Mouse (Mus musculus) cerebellum, adult 9-10 months (tissue): ENCODE data around the gene Slc15a3.

Experiments used
- DNase-seq: peaks from one replicate; pipeline ENCODE4 v3.0.0; 2022

Slc15a3 gene

GRCm38 (mm10) chr19:10870676-10871075, 31.1 kb downstream of the Slc15a3 start:
- no peak for DNase-seq

DNA sequence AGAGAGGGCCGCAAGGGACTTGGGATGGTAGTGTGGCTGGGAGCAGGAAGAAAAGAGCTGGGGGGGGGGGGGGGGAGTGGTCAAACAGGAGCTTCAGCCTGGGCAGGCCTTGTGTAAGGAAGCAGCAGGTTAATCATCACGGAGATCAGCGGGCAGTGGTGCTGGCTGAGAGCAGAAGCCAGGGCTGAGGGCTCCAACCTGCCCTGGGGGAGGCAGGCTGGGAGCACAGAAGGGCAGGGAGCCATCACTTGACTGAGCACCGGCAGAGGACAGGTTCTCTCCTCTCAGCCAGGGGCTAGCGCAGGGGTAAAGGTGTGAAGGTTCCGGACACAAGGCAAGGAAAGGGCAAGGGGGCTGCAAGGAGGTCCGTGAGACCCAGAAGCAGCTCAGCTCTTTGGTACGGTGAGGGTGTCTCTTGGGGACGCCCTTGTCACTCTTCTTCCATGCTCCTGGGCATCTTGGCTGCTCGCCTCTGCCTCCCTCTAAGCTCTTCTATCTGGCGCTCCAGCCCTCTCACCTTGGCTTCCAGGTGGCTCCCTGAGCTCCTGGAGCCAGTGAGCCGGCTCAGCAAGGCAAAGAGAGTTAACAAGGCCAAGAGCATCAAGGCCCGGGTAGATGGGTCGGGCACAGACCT, 31.9 kb downstream of the Slc15a3 start:
- DNase-seq, result no peak

GRCm38 (mm10) chr19:10878201-10878837, 38.8 kb downstream of the Slc15a3 start:
- peak; percentile 90 for DNase-seq

- peak; percentile 81 for DNase-seq
Observed at GRCm38 (mm10) chr19:10880085-10880974, 40.8 kb downstream of the Slc15a3 start.

- no peak for DNase-seq
Observed at GRCm38 (mm10) chr19:10880975-10881425, 41.5 kb downstream of the Slc15a3 start.

GRCm38 (mm10) chr19:10881426-10882154, 42.1 kb downstream of the Slc15a3 start, which contains the start of gene Tmem109:
TSS of gene Tmem109 (minus strand) at chr19:10882001.
- DNase-seq, result peak; percentile 96

GRCm38 (mm10) chr19:10892201-10892600, 52.7 kb downstream of the Slc15a3 start:
- DNase-seq, result no peak

- DNase-seq, result peak; percentile 97
Observed at GRCm38 (mm10) chr19:10895016-10895528, 55.5 kb downstream of the Slc15a3 start, which contains the start of gene Prpf19. TSS of gene Prpf19 (plus strand) at chr19:10895231.

GRCm38 (mm10) chr19:10895708-10896107, 56.2 kb downstream of the Slc15a3 start:
- DNase-seq, result no peak

- no peak for DNase-seq
Observed at GRCm38 (mm10) chr19:10896849-10897248, 57.3 kb downstream of the Slc15a3 start.

DNA sequence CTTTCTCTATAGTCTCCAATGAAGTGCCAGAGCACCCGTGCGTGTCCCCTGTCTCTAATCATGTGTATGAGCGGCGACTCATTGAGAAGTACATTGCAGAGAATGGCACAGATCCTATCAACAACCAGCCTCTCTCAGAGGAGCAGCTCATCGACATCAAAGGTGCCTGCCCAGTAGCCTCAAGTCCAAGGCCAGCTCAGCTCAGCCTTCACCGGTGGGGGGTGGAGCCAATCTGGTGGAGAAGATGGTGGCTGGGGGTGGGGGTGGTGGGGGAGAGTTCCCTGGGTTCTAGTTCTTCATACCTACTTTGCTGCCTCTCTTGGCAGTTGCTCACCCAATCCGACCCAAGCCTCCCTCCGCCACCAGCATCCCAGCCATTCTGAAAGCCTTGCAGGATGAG, 58.0 kb downstream of the Slc15a3 start:
- no peak for DNase-seq

GRCm38 (mm10) chr19:10900315-10900714, 60.8 kb downstream of the Slc15a3 start:
- DNase-seq, result no peak

- no peak for DNase-seq
Observed at GRCm38 (mm10) chr19:10901046-10901445, 61.5 kb downstream of the Slc15a3 start.

DNA sequence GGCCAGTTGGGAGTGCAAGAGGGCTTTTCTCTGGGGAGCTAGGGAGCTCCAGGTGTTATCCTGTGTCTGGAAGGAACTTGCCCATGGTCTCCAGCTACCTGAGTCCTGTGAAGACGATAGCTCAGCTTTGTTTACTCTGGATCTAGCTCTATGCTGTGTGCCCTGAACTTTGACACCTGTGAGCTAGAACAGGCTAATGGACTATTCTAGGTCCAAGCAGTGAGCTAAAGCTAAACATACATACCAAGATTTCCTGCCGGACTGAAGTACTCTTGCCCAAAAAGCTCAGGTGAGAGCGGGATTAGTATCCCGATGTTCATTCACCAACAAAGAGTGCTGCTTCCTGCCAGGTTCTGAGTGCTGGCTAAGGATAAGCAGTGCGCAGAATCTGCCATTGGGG, 65.0 kb downstream of the Slc15a3 start:
- no peak for DNase-seq

GRCm38 (mm10) chr19:10904927-10905727, 65.6 kb downstream of the Slc15a3 start:
- DNase-seq, result no peak

DNA sequence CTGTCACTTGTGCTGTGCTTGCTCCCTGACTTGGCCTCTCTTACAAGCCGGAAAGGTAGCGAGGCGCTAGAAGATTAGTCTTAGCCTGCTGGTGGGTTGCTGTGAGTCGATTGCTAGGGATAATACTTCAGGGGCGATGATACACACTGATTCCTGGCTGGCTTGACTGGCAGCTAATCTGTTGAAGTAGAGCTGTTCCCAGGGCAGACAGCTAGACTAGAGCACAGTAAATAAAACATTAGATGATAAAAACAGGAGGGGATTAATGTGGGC, 66.1 kb downstream of the Slc15a3 start:
- no peak for DNase-seq

GRCm38 (mm10) chr19:10907891-10908290, 68.4 kb downstream of the Slc15a3 start:
- peak; percentile 64 for DNase-seq
